Mouse (Mus musculus) CH12.LX (cell line): Measurements from ENCODE around the gene Ftsj3. TPM values are rescaled to one million over a fixed set of nuclear protein-coding genes. Genes with fewer than 3 reads are reported as not detected.

Experiments used
- DNase-seq: peaks from one replicate; pipeline ENCODE4 v3.0.0-alpha.2; 2013; ENCODE audit errors: extremely low read depth
- H3K27ac ChIP-seq: 2 replicates; pipeline ENCODE4 v1.5.1; 2012; ENCODE audit warnings: low read depth, mild to moderate bottlenecking, control low read depth, moderate library complexity; ENCODE audit not compliant: insufficient read depth
- H3K27me3 ChIP-seq: replicated peaks from 2 replicates; pipeline ENCODE3; 2012; ENCODE audit warnings: inconsistent platforms
- H3K36me3 ChIP-seq, 2 experiments: replicated peaks in 1 of 2; 2 replicates each; pipeline versions ENCODE3 to v1.6.1; 2012; ENCODE audit warnings: inconsistent platforms in 1 of 2, low read length in 1 of 2, mild to moderate bottlenecking in 1 of 2, mixed read lengths in 1 of 2, moderate library complexity in 1 of 2; ENCODE audit not compliant: control insufficient read depth in 1 of 2, insufficient read depth in 1 of 2
- H3K4me1 ChIP-seq, 2 experiments: 2 replicates each; pipeline ENCODE4 v1.6.1; 2012; ENCODE audit warnings: inconsistent platforms in 1 of 2, moderate library complexity in 1 of 2; ENCODE audit not compliant: insufficient read depth in 2 of 2, control insufficient read depth in 1 of 2
- H3K4me2 ChIP-seq: 2 replicates; pipeline ENCODE4 v1.6.1; 2012; ENCODE audit warnings: low read depth, mild to moderate bottlenecking, control low read depth; ENCODE audit not compliant: poor library complexity, insufficient read depth, severe bottlenecking
- H3K4me3 ChIP-seq, 3 experiments: fragments of 150-350 bp in 1 of 3; sonication (generic) in 1 of 3; replicated peaks in 1 of 3; 2 replicates each; pipeline versions ENCODE3 to v1.5.1; 2011 to 2012; ENCODE audit warnings: low read depth in 2 of 3, low read length in 2 of 3, mild to moderate bottlenecking in 2 of 3, moderate library complexity in 2 of 3, control low read depth in 1 of 3, improper control_type of control experiment in 1 of 3, inconsistent platforms in 1 of 3, mixed read lengths in 1 of 3; ENCODE audit not compliant: poor library complexity in 1 of 3
- H3K79me2 ChIP-seq: replicated peaks from 2 replicates; pipeline ENCODE4 v1.6.1; 2012; ENCODE audit warnings: mild to moderate bottlenecking, moderate library complexity; ENCODE audit not compliant: control insufficient read depth, poor library complexity, insufficient read depth, severe bottlenecking; ENCODE audit errors: extremely low read depth
- H3K9ac ChIP-seq: 2 replicates; pipeline ENCODE4 v1.6.1; 2012; ENCODE audit warnings: low read depth, mild to moderate bottlenecking, control low read depth, moderate library complexity; ENCODE audit not compliant: insufficient read depth
- H3K9me3 ChIP-seq: replicated peaks from 2 replicates; pipeline ENCODE3; 2012; ENCODE audit warnings: low read length, inconsistent platforms, mixed read lengths
- BHLHE40 ChIP-seq: IDR thresholded peaks from 2 replicates; pipeline ENCODE4 v1.6.1; 2011; ENCODE audit warnings: mild to moderate bottlenecking, low read depth, low read length, improper control_type of control experiment
- CHD1 ChIP-seq: IDR thresholded peaks from 2 replicates; pipeline ENCODE4 v1.6.1; 2012; ENCODE audit warnings: low read depth, low read length, improper control_type of control experiment, inconsistent platforms
- CHD2 ChIP-seq: IDR thresholded peaks from 2 replicates; pipeline ENCODE4 v1.6.1; 2011; ENCODE audit warnings: low read length, improper control_type of control experiment
- CTCF ChIP-seq, 2 experiments: IDR thresholded peaks in 1 of 2; conservative IDR thresholded peaks in 1 of 2; 2 replicates each; pipeline ENCODE4 v1.5.1; 2011 to 2012; ENCODE audit warnings: low read depth in 2 of 2, low read length in 2 of 2, improper control_type of control experiment in 1 of 2, inconsistent platforms in 1 of 2, mild to moderate bottlenecking in 1 of 2, moderate library complexity in 1 of 2
- E2F4 ChIP-seq: IDR thresholded peaks from 2 replicates; pipeline ENCODE4 v1.6.1; 2011; ENCODE audit warnings: low read depth, low read length, improper control_type of control experiment; ENCODE audit not compliant: insufficient replicate concordance
- EP300 ChIP-seq: IDR thresholded peaks from 2 replicates; pipeline ENCODE4 v1.6.1; 2011; ENCODE audit warnings: low read length, improper control_type of control experiment
- ETS1 ChIP-seq: conservative IDR thresholded peaks from 2 replicates; pipeline ENCODE4 v1.6.1; 2012; ENCODE audit warnings: low read depth, mild to moderate bottlenecking, inconsistent platforms, low read length, improper control_type of control experiment, moderate library complexity
- GABPA ChIP-seq: IDR thresholded peaks from 2 replicates; pipeline ENCODE4 v1.6.1; 2012; ENCODE audit warnings: low read depth, low read length, improper control_type of control experiment, inconsistent platforms; ENCODE audit not compliant: insufficient replicate concordance
- IRF4 ChIP-seq: IDR thresholded peaks from 2 replicates; pipeline ENCODE4 v1.6.1; 2014; ENCODE audit warnings: low read depth, mild to moderate bottlenecking, inconsistent platforms, low read length, improper control_type of control experiment
- MAFK ChIP-seq: IDR thresholded peaks from 2 replicates; pipeline ENCODE4 v1.6.1; 2011; ENCODE audit warnings: low read length, improper control_type of control experiment; ENCODE audit not compliant: insufficient replicate concordance
- MAZ ChIP-seq: IDR thresholded peaks from 2 replicates; pipeline ENCODE4 v1.6.1; 2012; ENCODE audit warnings: low read depth, mild to moderate bottlenecking, inconsistent platforms, low read length, improper control_type of control experiment, moderate library complexity
- MEF2A ChIP-seq: IDR thresholded peaks from 2 replicates; pipeline ENCODE4 v1.6.1; 2014; ENCODE audit warnings: low read depth, mild to moderate bottlenecking, inconsistent platforms, low read length, improper control_type of control experiment, borderline replicate concordance
- MXI1 ChIP-seq: IDR thresholded peaks from 2 replicates; pipeline ENCODE4 v1.6.1; 2011; ENCODE audit warnings: mild to moderate bottlenecking, low read depth, low read length, improper control_type of control experiment
- MYC ChIP-seq: IDR thresholded peaks from 2 replicates; pipeline ENCODE4 v1.6.1; 2011; ENCODE audit warnings: low read depth, mild to moderate bottlenecking, improper control_type of control experiment, low read length
- NRF1 ChIP-seq: IDR thresholded peaks from 2 replicates; pipeline ENCODE4 v1.6.1; 2014; ENCODE audit warnings: low read depth, mild to moderate bottlenecking, inconsistent platforms, low read length, improper control_type of control experiment, moderate library complexity
- PAX5 ChIP-seq: IDR thresholded peaks from 2 replicates; pipeline ENCODE4 v1.6.1; 2012; ENCODE audit warnings: low read length, inconsistent platforms, mixed read lengths
- POLR2A ChIP-seq: IDR thresholded peaks from 2 replicates; pipeline ENCODE4 v1.6.1; 2011; ENCODE audit warnings: low read depth, mild to moderate bottlenecking, improper control_type of control experiment, low read length
- POLR2AphosphoS2 ChIP-seq: IDR thresholded peaks from 2 replicates; pipeline ENCODE4 v1.6.1; 2011; ENCODE audit warnings: low read depth, low read length, improper control_type of control experiment
- RCOR1 ChIP-seq: conservative IDR thresholded peaks from 2 replicates; pipeline ENCODE4 v1.6.1; 2012; ENCODE audit warnings: low read depth, mild to moderate bottlenecking, inconsistent platforms, low read length, improper control_type of control experiment
- TBP ChIP-seq: conservative IDR thresholded peaks from 2 replicates; pipeline ENCODE4 v1.6.1; 2011; ENCODE audit warnings: low read depth, low read length, improper control_type of control experiment
- UBTF ChIP-seq: IDR thresholded peaks from 2 replicates; pipeline ENCODE4 v1.6.1; 2012; ENCODE audit warnings: low read depth, mild to moderate bottlenecking, inconsistent platforms, low read length, improper control_type of control experiment, moderate library complexity
- USF1 ChIP-seq: IDR thresholded peaks from 2 replicates; pipeline ENCODE4 v1.6.1; 2014; ENCODE audit warnings: low read depth, mild to moderate bottlenecking, inconsistent platforms, low read length, improper control_type of control experiment
- ZC3H11A ChIP-seq: IDR thresholded peaks from 2 replicates; pipeline ENCODE4 v1.6.1; 2012; ENCODE audit warnings: low read depth, mild to moderate bottlenecking, inconsistent platforms, low read length, improper control_type of control experiment
- ZKSCAN1 ChIP-seq: IDR thresholded peaks from 2 replicates; pipeline ENCODE4 v1.6.1; 2012; ENCODE audit warnings: low read depth, inconsistent platforms, low read length, improper control_type of control experiment, borderline replicate concordance
- ZMIZ1 ChIP-seq: IDR thresholded peaks from 2 replicates; pipeline ENCODE4 v1.6.1; 2012; ENCODE audit warnings: low read depth, mild to moderate bottlenecking, inconsistent platforms, low read length, improper control_type of control experiment
- ZNF384 ChIP-seq: IDR thresholded peaks from 2 replicates; pipeline ENCODE4 v1.6.1; 2012; ENCODE audit warnings: low read depth, low read length, improper control_type of control experiment, inconsistent platforms
- dilution Hi-C: fragments of 300-500 bp; cut with MboI; formaldehyde crosslinking; loops from 2 replicates; pipeline ENCODE4 v1.14.3; 2020; ENCODE audit warnings: low sequenced_read_pairs; ENCODE audit not compliant: extremely low pct_unique_long_range_greater_than_20kb, extremely low pct_ligation_motif_present
- in situ Hi-C: fragments of 300-500 bp; cut with MboI; formaldehyde crosslinking; loops from 3 replicates; pipeline ENCODE4 v1.14.3; 2019; ENCODE audit warnings: low sequenced_read_pairs, low pct_ligation_motif_present, low pct_unique_long_range_greater_than_20kb, mixed read lengths
- polyA plus RNA-seq: library from polyadenylated mRNA; unstranded; fragments of >175 nt; gene quantifications from 2 replicates; pipeline ENCODE4 v1.2.1, GENCODE M21; 2012; ENCODE audit warnings: low read depth; ENCODE audit not compliant: insufficient read length
- total RNA-seq, 2 experiments: library from RNA; depleted of rRNA; stranded (reverse); fragments of 300-350 nt in 1 of 2; fragments of >200 nt in 1 of 2; gene quantifications; 2 replicates each; pipeline ENCODE4 v1.2.3; 2012 to 2014

The Ftsj3 gene
- total and polyA plus RNA-seq, 3 experiments = 178 to 298 (median 215) TPM

DNA sequence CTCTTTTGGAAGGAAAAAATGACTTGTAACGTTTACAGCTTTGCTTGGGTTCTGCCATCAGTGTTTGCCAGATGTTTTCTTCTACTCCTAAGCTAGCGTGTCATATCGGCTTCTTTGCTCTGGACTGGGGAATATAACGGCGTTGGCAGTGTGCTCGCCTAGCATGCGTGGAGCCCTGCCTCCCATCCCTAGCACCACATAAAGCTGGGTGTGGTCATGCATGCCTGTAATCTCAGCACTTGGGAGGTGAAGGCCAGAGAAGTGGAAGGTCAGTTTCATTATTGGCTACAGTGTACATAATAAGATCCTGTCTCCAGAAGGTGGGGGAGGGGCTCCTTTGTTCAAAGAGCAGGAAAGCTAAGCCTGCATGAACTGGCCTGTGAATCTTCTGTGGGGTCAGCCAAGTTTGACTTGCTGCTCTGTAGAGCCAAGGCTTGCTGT is 19.1 kb upstream of the Ftsj3 start:
- H3K79me2 ChIP-seq = peaks cover 22% of the 10 kb centered on the region
- dilution Hi-C loops (no loop called here), in situ Hi-C loops (no loop called here)
- H3K4me3 ChIP-seq = no peak overlapping the region
- TF ChIP-seq GABPA (no peak), UBTF (no peak), RCOR1 (no peak), CHD2 (no peak), BHLHE40 (no peak), CTCF (conservative IDR thresholded peaks at IDR 0.05 in 1 of 2, IDR thresholded peaks at IDR 0.05 in 1 of 2; ENCODE audit: low read depth in 2 of 2, low read length in 2 of 2) (no peak), PAX5 (no peak), ZNF384 (no peak), ZMIZ1 (no peak), MXI1 (no peak), MEF2A (no peak), MAZ (no peak), EP300 (no peak), MAFK (no peak), POLR2AphosphoS2 (no peak), IRF4 (no peak), ZKSCAN1 (no peak), E2F4 (no peak), ZC3H11A (no peak)
- H3K4me1 ChIP-seq = peaks cover 15 to 35% of the 10 kb centered on the region in 2 experiments
- peaks cover 2% of the 10 kb centered on the region for H3K27me3 ChIP-seq
- no peak for DNase-seq
- peaks cover 0 to 6% of the 10 kb centered on the region in 2 experiments for H3K36me3 ChIP-seq
- no peak overlapping the region for H3K27ac ChIP-seq
- no peaks in the 10 kb centered on the region for H3K9me3 ChIP-seq
- H3K4me2 ChIP-seq = no peak overlapping the region
- H3K9ac ChIP-seq = no peak overlapping the region

GRCm38 (mm10) chr11:106274374-106274773 is 18.5 kb upstream of the Ftsj3 start:
- Histone ChIP-seq H3K27me3 (peaks cover 2% of the 10 kb centered on the region), H3K27ac (no peak overlapping the region), H3K4me3 (no peak overlapping the region), H3K9me3 (no peaks in the 10 kb centered on the region), H3K36me3 (peaks cover 0 to 7% of the 10 kb centered on the region in 2 experiments), H3K4me1 (peaks cover 15 to 38% of the 10 kb centered on the region in 2 experiments), H3K79me2 (peaks cover 26% of the 10 kb centered on the region), H3K9ac (no peak overlapping the region), H3K4me2 (no peak overlapping the region)
- dilution Hi-C loops (no loop called here), in situ Hi-C loops (no loop called here)
- TF ChIP-seq E2F4 (no peak), USF1 (no peak), POLR2AphosphoS2 (no peak), MYC (no peak), NRF1 (no peak), RCOR1 (no peak), ETS1 (no peak), CHD2 (no peak), ZC3H11A (no peak), POLR2A (no peak), TBP (no peak), CHD1 (no peak)
- no peak for DNase-seq
